Mouse (Mus musculus): ENCODE measurements at regions not wholly inside any gene's neighbourhood (a gene's known extent, or its start where the extent isn't known, plus 50 kb on each side); places are given as distances from the start of the nearest gene placed in this dataset.

GRCm38 (mm10) chr15:34775714-34776113 is 418.0 kb upstream of the 9430069I07Rik start:
- no peak for DNase-seq (ENCODE audit: low read depth, low spot score)

DNA sequence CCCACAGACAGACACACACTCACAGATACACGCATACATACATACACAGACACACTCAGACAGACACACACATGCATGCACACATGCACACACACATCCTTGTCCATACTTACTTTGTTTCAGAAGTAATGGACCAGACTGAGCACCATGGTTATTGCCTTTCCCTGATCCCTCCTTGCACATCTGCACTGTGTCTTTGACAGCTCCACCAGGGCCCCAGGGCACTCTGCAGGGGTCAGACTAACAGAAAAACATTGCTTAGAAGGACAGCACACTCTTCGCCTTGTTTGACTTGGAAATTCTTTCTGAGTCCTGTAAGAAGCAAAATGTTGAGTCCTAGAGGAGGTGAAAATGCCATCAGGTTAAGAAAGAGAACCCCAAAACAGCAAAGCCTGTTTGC is 394.1 kb upstream of the 9430069I07Rik start:
- DNase-seq (ENCODE audit: low read depth, low spot score) = no peak

DNA sequence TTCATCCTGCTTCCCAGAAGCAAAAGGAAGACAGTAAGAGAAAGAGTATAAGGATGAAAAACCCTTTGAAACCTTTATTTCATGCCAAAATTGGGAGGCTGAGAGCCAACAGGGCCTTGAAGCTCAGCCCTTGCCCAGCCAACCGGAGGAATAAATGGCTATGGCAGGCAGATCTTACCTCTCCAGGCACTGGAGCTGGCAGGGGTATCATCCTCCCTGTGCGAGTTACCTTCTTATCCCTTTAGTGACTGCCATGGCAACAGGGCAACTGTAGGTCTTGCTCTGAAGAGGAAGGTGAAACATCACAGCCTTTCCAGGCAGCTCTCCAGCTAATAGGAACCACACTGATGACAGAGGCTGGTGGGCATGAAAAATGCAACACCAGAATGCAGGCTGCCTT is 393.3 kb upstream of the 9430069I07Rik start:
- DNase-seq (ENCODE audit: low read depth, low spot score) = no peak

DNA sequence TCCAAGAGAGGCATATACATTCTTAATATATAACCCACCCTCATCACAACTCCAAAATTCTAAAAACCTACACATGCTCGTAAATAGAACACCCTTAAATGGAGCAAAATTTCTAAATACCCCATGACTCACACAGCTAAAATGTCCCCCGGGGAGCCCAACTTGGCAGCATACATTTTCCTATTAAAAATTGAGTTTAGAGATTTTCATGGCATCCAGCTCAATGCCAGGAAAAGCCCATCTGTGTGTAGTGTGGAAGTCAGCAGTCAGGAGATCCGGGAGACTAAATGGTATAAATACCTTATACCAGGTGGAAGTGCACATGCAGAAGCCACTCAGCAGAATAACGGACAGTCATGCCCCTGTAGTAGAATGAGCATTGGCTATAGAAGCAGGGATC is 389.4 kb upstream of the 9430069I07Rik start:
- no peak for DNase-seq (ENCODE audit: low read depth, low spot score)

GRCm38 (mm10) chr15:34743130-34743782 is 385.6 kb upstream of the 9430069I07Rik start:
- DNase-seq (ENCODE audit: low read depth, low spot score) = peak; percentile 37

- no peak for DNase-seq (ENCODE audit: low read depth, low spot score)
Observed at GRCm38 (mm10) chr15:34741488-34741887, 383.8 kb upstream of the 9430069I07Rik start.

All from c-Kit-negative CD71-positive TER-119-positive erythroid progenitor cells, embryonic 14.5 days (primary cell).